Mouse (Mus musculus) limb, embryonic 10.5 days (tissue): ENCODE measurements at regions not wholly inside any gene's neighbourhood (a gene's known extent, or its start where the extent isn't known, plus 50 kb on each side); places are given as distances from the start of the nearest gene placed in this dataset.
A peak's percentile ranks its signal among the peaks of the same experiment; 100 is the strongest.

Experiments used
- DNase-seq: peaks from one replicate; pipeline ENCODE4 v3.0.0-alpha.2; 2017; ENCODE audit warnings: low spot score
- H3K27ac ChIP-seq: fragments of 300-500 bp; sonication (generic); 2 replicates; pipeline ENCODE4 v1.5.1; 2016; ENCODE audit warnings: mild to moderate bottlenecking
- H3K27me3 ChIP-seq: fragments of 300-500 bp; sonication (generic); 2 replicates; pipeline ENCODE4 v1.6.1; 2016; ENCODE audit warnings: low read depth, mild to moderate bottlenecking; ENCODE audit not compliant: poor library complexity, severe bottlenecking
- H3K36me3 ChIP-seq: fragments of 300-500 bp; sonication (generic); 2 replicates; pipeline ENCODE4 v1.6.1; 2016; ENCODE audit warnings: mild to moderate bottlenecking, moderate library complexity
- H3K4me1 ChIP-seq: fragments of 300-500 bp; sonication (generic); 2 replicates; pipeline ENCODE4 v1.6.1; 2016
- H3K4me3 ChIP-seq: fragments of 300-500 bp; sonication (generic); 2 replicates; pipeline ENCODE4 v1.5.1; 2016; ENCODE audit warnings: mild to moderate bottlenecking, moderate library complexity
- H3K9me3 ChIP-seq: fragments of 300-500 bp; sonication (generic); replicated peaks from 2 replicates; pipeline ENCODE4 v1.6.1; 2016; ENCODE audit warnings: mild to moderate bottlenecking
- WGBS: fragments of 180-500 bp; shearing (Covaris S2); methylation state at CpG from one replicate; pipeline ENCODE4 v1.1.7; 2016; 5-methylcytosine and 5-hydroxymethylcytosine counted together

DNA sequence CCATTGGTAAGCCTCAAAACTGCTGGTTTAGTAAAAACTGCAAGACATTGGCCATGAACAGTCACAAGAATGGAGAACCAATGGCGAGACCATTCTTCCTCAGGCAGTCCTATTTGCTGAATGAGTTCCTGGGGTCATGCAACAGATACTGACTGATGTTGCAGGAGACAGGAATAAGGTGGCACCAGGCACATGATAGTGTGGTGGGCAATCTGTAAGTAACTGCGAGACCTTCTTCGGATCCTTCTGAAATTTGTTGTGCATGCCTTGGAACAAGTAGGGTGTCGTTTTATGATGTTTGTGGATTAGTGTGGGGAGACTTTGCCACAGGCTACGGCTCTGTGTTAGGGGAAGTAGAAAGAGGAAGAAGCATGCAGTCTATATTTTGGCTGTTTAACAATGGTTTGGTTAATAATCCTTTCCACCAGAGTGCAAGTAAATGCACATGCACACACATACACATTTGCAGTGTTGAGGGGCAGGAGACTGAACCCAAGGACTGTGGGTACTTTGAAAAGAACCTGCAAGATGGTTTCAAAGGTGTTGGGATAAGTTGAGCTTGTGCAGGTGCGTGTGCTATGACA, 194.9 kb downstream of the Mex3b start:
- no peaks in the 10 kb centered on the region for H3K27me3 ChIP-seq
- H3K36me3 ChIP-seq, result no peaks in the 10 kb centered on the region
- 89% methylated on average over 6 of the region's 6 CpGs for WGBS
- H3K4me3 ChIP-seq, result no peak overlapping the region
- peaks cover 32% of the 10 kb centered on the region for H3K4me1 ChIP-seq
- no peaks in the 10 kb centered on the region for H3K9me3 ChIP-seq
- DNase-seq, result no peak
- peak overlapping the region; percentile 91 for H3K27ac ChIP-seq

- no peak overlapping the region for H3K4me3 ChIP-seq
- DNase-seq, result no peak
- 95% methylated on average over 3 of the region's 3 CpGs for WGBS
- H3K27ac ChIP-seq, result no peak overlapping the region
- H3K36me3 ChIP-seq, result no peaks in the 10 kb centered on the region
- no peaks in the 10 kb centered on the region for H3K9me3 ChIP-seq
- H3K4me1 ChIP-seq, result peaks cover 28% of the 10 kb centered on the region
- no peaks in the 10 kb centered on the region for H3K27me3 ChIP-seq
These were observed 196.4 kb downstream of the Mex3b start for GRCm38 (mm10) chr7:83063559-83063958.

- Histone ChIP-seq H3K27ac (no peak overlapping the region), H3K27me3 (no peaks in the 10 kb centered on the region), H3K9me3 (no peaks in the 10 kb centered on the region), H3K4me3 (no peak overlapping the region), H3K4me1 (peaks cover 21% of the 10 kb centered on the region), H3K36me3 (no peaks in the 10 kb centered on the region)
- DNase-seq, result no peak
- 90% methylated on average over 3 of the region's 3 CpGs for WGBS
These were observed 198.2 kb downstream of the Mex3b start for GRCm38 (mm10) chr7:83065341-83065740.

GRCm38 (mm10) chr7:83074399-83074970, 207.4 kb downstream of the Mex3b start:
- no peak for DNase-seq
- H3K4me1 ChIP-seq, result peaks cover 12% of the 10 kb centered on the region
- 89% methylated on average over 15 of the region's 15 CpGs for WGBS

GRCm38 (mm10) chr7:83075159-83075952, 208.2 kb downstream of the Mex3b start:
- no peak overlapping the region for H3K4me3 ChIP-seq
- no peaks in the 10 kb centered on the region for H3K36me3 ChIP-seq
- H3K9me3 ChIP-seq, result no peaks in the 10 kb centered on the region
- peaks cover 12% of the 10 kb centered on the region for H3K4me1 ChIP-seq
- WGBS, result 81% methylated on average over 4 of the region's 4 CpGs
- no peak overlapping the region for H3K27ac ChIP-seq
- no peak for DNase-seq
- no peaks in the 10 kb centered on the region for H3K27me3 ChIP-seq

More at GRCm38 (mm10) chr7:83074399-83074970, 207.4 kb downstream of the Mex3b start:
- H3K9me3 ChIP-seq, result no peaks in the 10 kb centered on the region
- H3K36me3 ChIP-seq, result no peaks in the 10 kb centered on the region
- H3K4me3 ChIP-seq, result no peak overlapping the region
- no peak overlapping the region for H3K27ac ChIP-seq
- no peaks in the 10 kb centered on the region for H3K27me3 ChIP-seq

GRCm38 (mm10) chr7:83077035-83077918, 210.1 kb downstream of the Mex3b start:
- Histone ChIP-seq H3K4me1 (peaks cover 12% of the 10 kb centered on the region), H3K27ac (peak overlapping the region; percentile 63; the same call in 1 of the 2 replicates), H3K27me3 (no peaks in the 10 kb centered on the region), H3K4me3 (no peak overlapping the region), H3K36me3 (no peaks in the 10 kb centered on the region), H3K9me3 (no peaks in the 10 kb centered on the region)
- no peak for DNase-seq
- 64% methylated on average over 11 of the region's 11 CpGs for WGBS

- H3K36me3 ChIP-seq, result no peaks in the 10 kb centered on the region
- DNase-seq, result no peak
- peaks cover 12% of the 10 kb centered on the region for H3K4me1 ChIP-seq
- H3K4me3 ChIP-seq, result no peak overlapping the region
- no peaks in the 10 kb centered on the region for H3K9me3 ChIP-seq
- 54% methylated on average over 4 of the region's 4 CpGs for WGBS
- no peaks in the 10 kb centered on the region for H3K27me3 ChIP-seq
- peak overlapping the region; percentile 63; the same call in 1 of the 2 replicates for H3K27ac ChIP-seq
These were observed 210.8 kb downstream of the Mex3b start for GRCm38 (mm10) chr7:83077919-83078265.

DNA sequence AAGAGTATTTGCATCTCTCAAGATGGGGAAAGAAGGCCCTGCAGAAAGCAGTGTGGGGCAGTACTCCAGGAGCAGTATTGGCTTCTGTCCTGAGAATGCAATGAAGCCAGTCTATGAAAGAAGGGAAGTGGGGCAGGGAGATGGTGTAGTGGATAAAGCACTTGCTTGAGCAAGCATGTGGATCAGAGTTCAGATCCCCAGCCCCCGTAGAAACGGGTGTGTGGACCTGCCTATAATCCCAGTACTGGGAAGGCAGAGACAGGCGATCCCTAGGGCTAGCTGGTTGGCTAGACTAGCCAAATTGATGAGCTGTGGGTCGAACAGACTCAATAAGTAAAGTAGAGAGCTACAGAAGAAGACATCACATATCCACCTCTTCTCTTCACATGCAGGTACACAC, 211.6 kb downstream of the Mex3b start:
- Histone ChIP-seq H3K36me3 (no peaks in the 10 kb centered on the region), H3K9me3 (no peaks in the 10 kb centered on the region), H3K27ac (0 out of 2 replicates have a peak overlapping the region, but pooled peaks have one; percentile 20), H3K4me3 (no peak overlapping the region), H3K27me3 (no peaks in the 10 kb centered on the region), H3K4me1 (peaks cover 12% of the 10 kb centered on the region)
- no peak for DNase-seq
- WGBS, result 93% methylated on average over 4 of the region's 4 CpGs

DNA sequence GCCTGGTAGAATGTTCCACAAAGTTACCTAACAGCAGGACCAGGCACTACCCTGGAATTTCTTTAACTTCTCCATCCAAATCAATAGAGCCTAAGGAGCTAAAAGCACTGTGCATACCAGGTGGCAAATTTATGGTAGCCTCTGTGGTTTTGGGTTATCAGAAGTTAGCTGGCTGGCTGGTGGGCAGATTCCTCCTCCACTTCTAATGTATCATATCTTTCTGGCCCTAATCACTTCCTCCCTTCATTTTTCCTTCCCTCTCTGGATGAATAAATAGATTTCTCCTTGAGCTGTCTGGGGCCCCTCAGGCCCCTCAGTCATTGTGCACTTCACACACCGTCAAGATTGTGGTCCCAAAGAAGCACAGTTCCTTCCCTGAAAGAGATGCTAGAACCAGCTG, 212.7 kb downstream of the Mex3b start:
- WGBS, result 92% methylated on average over 1 of the region's 1 CpGs
- Histone ChIP-seq H3K36me3 (no peaks in the 10 kb centered on the region), H3K9me3 (no peaks in the 10 kb centered on the region), H3K4me3 (no peak overlapping the region), H3K27me3 (no peaks in the 10 kb centered on the region), H3K4me1 (peaks cover 12% of the 10 kb centered on the region), H3K27ac (no peak overlapping the region)
- DNase-seq, result no peak

- Histone ChIP-seq H3K9me3 (no peaks in the 10 kb centered on the region), H3K36me3 (no peaks in the 10 kb centered on the region), H3K27me3 (no peaks in the 10 kb centered on the region), H3K4me1 (peaks cover 18% of the 10 kb centered on the region), H3K27ac (0 out of 2 replicates have a peak overlapping the region, but pooled peaks have one; percentile 31), H3K4me3 (no peak overlapping the region)
- 76% methylated on average over 6 of the region's 6 CpGs for WGBS
- DNase-seq, result no peak
These were observed 217.5 kb downstream of the Mex3b start for GRCm38 (mm10) chr7:83084496-83085082.

DNA sequence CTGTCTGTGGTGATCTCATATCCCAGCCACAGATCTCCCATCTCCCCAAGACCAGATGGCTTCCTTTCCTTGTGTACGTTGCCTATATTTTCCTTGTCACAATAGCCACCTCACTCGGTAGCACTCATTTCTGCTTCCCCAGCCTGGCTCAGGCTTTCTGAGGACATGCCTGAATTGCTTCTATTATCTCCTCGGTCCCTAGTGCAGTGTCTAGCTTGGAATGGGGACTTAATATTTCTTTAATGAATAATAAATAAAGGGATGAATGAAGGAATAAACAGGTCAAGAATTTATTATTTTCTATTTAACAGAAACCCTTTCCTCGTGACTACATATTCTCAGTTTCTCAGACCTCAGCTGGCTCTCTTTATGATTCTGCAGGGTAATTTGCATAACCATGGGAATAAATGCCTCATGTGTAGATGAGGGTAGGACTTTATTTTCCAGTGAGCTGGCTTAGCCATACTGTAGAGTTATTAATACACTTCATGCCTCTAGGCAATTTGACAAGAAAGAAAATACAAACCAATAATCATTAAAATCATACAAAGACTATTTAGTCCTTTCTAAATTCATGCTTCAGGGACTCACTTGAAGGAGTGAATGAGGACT, 218.5 kb downstream of the Mex3b start:
- no peak overlapping the region for H3K27ac ChIP-seq
- 83% methylated on average over 4 of the region's 4 CpGs for WGBS
- no peak overlapping the region for H3K4me3 ChIP-seq
- H3K36me3 ChIP-seq, result no peaks in the 10 kb centered on the region
- no peak for DNase-seq
- H3K27me3 ChIP-seq, result no peaks in the 10 kb centered on the region
- peaks cover 22% of the 10 kb centered on the region for H3K4me1 ChIP-seq
- no peaks in the 10 kb centered on the region for H3K9me3 ChIP-seq

GRCm38 (mm10) chr7:83087408-83087807, 220.3 kb downstream of the Mex3b start:
- Histone ChIP-seq H3K4me3 (no peak overlapping the region), H3K27me3 (no peaks in the 10 kb centered on the region), H3K4me1 (peaks cover 22% of the 10 kb centered on the region), H3K27ac (no peak overlapping the region), H3K36me3 (no peaks in the 10 kb centered on the region), H3K9me3 (no peaks in the 10 kb centered on the region)
- DNase-seq, result no peak
- 79% methylated on average over 4 of the region's 4 CpGs for WGBS
